Mouse (Mus musculus) liver, adult 2 months (tissue): ENCODE results near the gene Ccdc88c.

Source experiments
- CTCF ChIP-seq: fragments of 200-500 bp; IDR thresholded peaks from 2 replicates; pipeline ENCODE4 v1.5.1; 2011; ENCODE audit warnings: low read depth, low read length, control low read depth
- POLR2A ChIP-seq: fragments of 200-500 bp; IDR thresholded peaks from 2 replicates; pipeline ENCODE4 v1.6.1; 2011; ENCODE audit warnings: low read length, control low read depth; ENCODE audit not compliant: insufficient read depth; ENCODE audit errors: extremely low read depth

GRCm38 (mm10) chr12:100945501-100945900 is 83.4 kb downstream of the Ccdc88c start:
- no peak for TF ChIP-seq CTCF
- TF ChIP-seq POLR2A: no peak
